Mouse (Mus musculus) hindbrain, embryonic 13.5 days (tissue): ENCODE results near the gene Zfp280b. TPM values are rescaled to one million over a fixed set of nuclear protein-coding genes. Genes with fewer than 3 reads are reported as not detected.

Experiments
- microRNA-seq: library from miRNA; unstranded; fragments of <30 nt; microRNA quantifications from one replicate; pipeline ENCODE4, GENCODE M21; 2016
- polyA plus RNA-seq: library from polyadenylated mRNA; unstranded; fragments of >200 nt; fragmentation: Nextera tagmentation; extraction: Ambion mirVana; gene quantifications from 2 replicates; pipeline ENCODE4 v1.2.1, GENCODE M21; 2015

Zfp280b gene
- polyA plus RNA-seq, 1 experiment from 2014 or later, result 12.0 TPM

Small RNAs within 50 kb of the gene (microRNA-seq; reads per million reads assigned to microRNA genes)
- gene Mir6409, result not detected

Other genes with a start within 250 kb of the Zfp280b start
- gene Gstt1, start 234.1 kb upstream of the Zfp280b start, polyA plus RNA-seq, result 7.2 and 7.7 TPM in 2 replicates
- not detected in 2 replicates for gene Gstt4, start 210.1 kb upstream of the Zfp280b start, polyA plus RNA-seq
- gene Gstt2, start 195.2 kb upstream of the Zfp280b start, polyA plus RNA-seq, result 6.9 and 7.1 TPM in 2 replicates
- gene Mif, start 172.4 kb upstream of the Zfp280b start, polyA plus RNA-seq, result 1,531 and 1,576 TPM in 2 replicates
- 1.7 and 1.8 TPM in 2 replicates for gene Derl3, start 139.2 kb upstream of the Zfp280b start, polyA plus RNA-seq
- gene Smarcb1, start 111.0 kb upstream of the Zfp280b start, polyA plus RNA-seq, result 302 and 313 TPM in 2 replicates
- gene Chchd10, start 99.5 kb upstream of the Zfp280b start, polyA plus RNA-seq, result 37.0 and 37.8 TPM in 2 replicates
- 26.8 and 34.9 TPM in 2 replicates for gene Mmp11, start 96.2 kb upstream of the Zfp280b start, polyA plus RNA-seq
- 1.7 and 2.3 TPM in 2 replicates for gene Gm867, start 92.0 kb upstream of the Zfp280b start, polyA plus RNA-seq
- 0.57 and 1.2 TPM in 2 replicates for gene Vpreb3, start 89.6 kb upstream of the Zfp280b start, polyA plus RNA-seq
- not detected in 2 replicates for gene Gm5134, start 78.1 kb upstream of the Zfp280b start, polyA plus RNA-seq
- 0.05 TPM in 1 of 2 replicates, not detected in the other for gene Slc5a4b, start 78.3 kb downstream of the Zfp280b start, polyA plus RNA-seq
- 0.09 TPM in 1 of 2 replicates, not detected in the other for gene Slc5a4a, start 114.8 kb downstream of the Zfp280b start, polyA plus RNA-seq
- gene Prmt2, start 205.2 kb downstream of the Zfp280b start, polyA plus RNA-seq, result 246 and 258 TPM in 2 replicates
- 1.6 and 2.0 TPM in 2 replicates for gene S100b, start 221.2 kb downstream of the Zfp280b start, polyA plus RNA-seq